Mouse (Mus musculus) midbrain, embryonic 12.5 days (tissue): ENCODE results near the gene Gm20388. TPM values are rescaled to one million over a fixed set of nuclear protein-coding genes. Genes with fewer than 3 reads are reported as not detected.

Experiments used
- ATAC-seq: fragments of 200-750 bp; cut with Nextera tagmentation; 2 replicates; pipeline ENCODE4 v1.8.0; 2017; ENCODE audit warnings: low read depth, moderate TSS enrichment, moderate library complexity; ENCODE audit not compliant: low FRiP score
- H3K27ac ChIP-seq: fragments of 300-500 bp; sonication (generic); replicated peaks from 2 replicates; pipeline ENCODE4 v1.5.1; 2016; ENCODE audit warnings: mild to moderate bottlenecking
- H3K27me3 ChIP-seq: fragments of 300-500 bp; sonication (generic); 2 replicates; pipeline ENCODE4 v1.6.1; 2016; ENCODE audit warnings: mild to moderate bottlenecking
- H3K36me3 ChIP-seq: fragments of 300-500 bp; sonication (generic); 2 replicates; pipeline ENCODE4 v1.6.1; 2016
- H3K4me1 ChIP-seq: fragments of 300-500 bp; sonication (generic); 2 replicates; pipeline ENCODE4 v1.6.1; 2016
- H3K4me2 ChIP-seq: fragments of 300-500 bp; sonication (generic); replicated peaks from 2 replicates; pipeline ENCODE4 v1.6.1; 2016; ENCODE audit warnings: mild to moderate bottlenecking, moderate library complexity
- H3K4me3 ChIP-seq: fragments of 300-500 bp; sonication (generic); 2 replicates; pipeline ENCODE4 v1.5.1; 2016; ENCODE audit warnings: mild to moderate bottlenecking
- H3K9ac ChIP-seq: fragments of 300-500 bp; sonication (generic); replicated peaks from 2 replicates; pipeline ENCODE4 v1.6.1; 2016; ENCODE audit warnings: mild to moderate bottlenecking, moderate library complexity
- H3K9me3 ChIP-seq: fragments of 300-500 bp; sonication (generic); 2 replicates; pipeline ENCODE4 v1.6.1; 2016; ENCODE audit warnings: mild to moderate bottlenecking
- WGBS: fragments of 180-500 bp; shearing (Covaris S2); methylation state at CpG from one replicate; pipeline ENCODE4 v1.1.7; 2016; 5-methylcytosine and 5-hydroxymethylcytosine counted together
- polyA plus RNA-seq: library from polyadenylated mRNA; unstranded; fragments of >200 nt; fragmentation: Nextera tagmentation; extraction: Ambion mirVana; gene quantifications from 2 replicates; pipeline ENCODE4 v1.2.1, GENCODE M21; 2016

Gm20388 gene
- polyA plus RNA-seq, 1 experiment from 2014 or later, result not detected

- Histone ChIP-seq H3K9me3 (no peaks in the 10 kb centered on the region), H3K9ac (no peak overlapping the region; the same call in 1 of the 2 replicates), H3K36me3 (no peaks in the 10 kb centered on the region), H3K4me3 (no peak overlapping the region), H3K27ac (no peak overlapping the region), H3K27me3 (no peaks in the 10 kb centered on the region), H3K4me2 (no peak overlapping the region), H3K4me1 (no peaks in the 10 kb centered on the region)
- no peak for ATAC-seq
- WGBS, result 79% methylated on average over 9 of the region's 12 CpGs
These were observed 1951.3 kb downstream of the Gm20388 start for GRCm38 (mm10) chr8:121861806-121862548.

GRCm38 (mm10) chr8:121865356-121865755, 1954.7 kb downstream of the Gm20388 start:
- no peaks in the 10 kb centered on the region for H3K9me3 ChIP-seq
- H3K4me3 ChIP-seq, result no peak overlapping the region
- no peak for ATAC-seq
- no peak overlapping the region for H3K9ac ChIP-seq
- H3K27ac ChIP-seq, result no peak overlapping the region
- H3K27me3 ChIP-seq, result 0 out of 2 replicates have a peak, but pooled peaks cover 2% of the 10 kb centered on the region
- H3K4me1 ChIP-seq, result no peaks in the 10 kb centered on the region
- H3K4me2 ChIP-seq, result no peak overlapping the region
- no peaks in the 10 kb centered on the region for H3K36me3 ChIP-seq
- 80% methylated on average over 8 of the region's 8 CpGs for WGBS

DNA sequence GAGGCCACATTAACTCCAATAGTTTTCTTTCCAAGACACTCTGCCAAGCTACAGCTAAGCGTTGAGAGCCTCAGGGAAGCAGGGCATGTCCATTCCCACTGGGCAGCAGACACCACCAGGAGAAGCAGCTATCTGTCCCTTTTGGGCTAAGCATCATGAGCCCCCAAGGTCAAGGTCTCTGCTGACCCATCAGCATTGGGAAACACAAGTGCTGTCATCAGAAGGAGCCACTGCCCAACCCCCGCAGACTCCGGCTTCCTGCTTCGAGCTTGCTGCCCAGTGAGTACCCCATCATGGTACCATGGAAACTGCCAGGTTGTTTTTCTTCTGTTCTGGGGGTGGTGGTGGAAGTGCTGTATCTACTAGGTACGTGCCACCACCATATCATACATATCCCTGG, 1957.6 kb downstream of the Gm20388 start:
- H3K27me3 ChIP-seq, result peaks cover 16% of the 10 kb centered on the region; the same call in 1 of the 2 replicates
- ATAC-seq, result no peak
- H3K4me2 ChIP-seq, result no peak overlapping the region
- H3K36me3 ChIP-seq, result no peaks in the 10 kb centered on the region
- H3K4me1 ChIP-seq, result peaks cover 10% of the 10 kb centered on the region; the same call in 1 of the 2 replicates
- 89% methylated on average over 5 of the region's 5 CpGs for WGBS
- H3K4me3 ChIP-seq, result no peak overlapping the region
- no peaks in the 10 kb centered on the region for H3K9me3 ChIP-seq
- no peak overlapping the region for H3K9ac ChIP-seq
- no peak overlapping the region for H3K27ac ChIP-seq

DNA sequence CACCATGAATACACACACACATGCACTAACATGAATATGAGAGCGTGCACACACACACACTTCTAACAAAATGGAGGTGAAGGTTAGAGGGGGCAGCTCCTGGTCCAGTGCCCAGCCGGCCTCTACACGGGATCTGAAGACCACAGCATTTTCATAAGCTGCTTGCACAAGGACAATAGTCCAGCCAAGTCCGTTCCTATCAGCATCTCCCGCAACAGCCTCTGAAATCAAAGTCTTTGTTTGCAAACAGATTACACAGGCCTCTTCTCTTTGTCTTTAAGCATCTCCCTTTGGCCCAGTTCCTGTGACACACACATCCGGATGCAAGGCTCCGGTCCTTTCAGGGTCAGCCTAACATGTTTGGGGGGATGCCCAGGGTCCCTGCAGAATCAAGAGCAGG, 1958.3 kb downstream of the Gm20388 start:
- Histone ChIP-seq H3K9ac (no peak overlapping the region), H3K4me3 (no peak overlapping the region), H3K4me2 (no peak overlapping the region), H3K4me1 (peaks cover 10% of the 10 kb centered on the region; the same call in 1 of the 2 replicates), H3K36me3 (no peaks in the 10 kb centered on the region), H3K9me3 (no peaks in the 10 kb centered on the region), H3K27ac (no peak overlapping the region), H3K27me3 (peaks cover 16% of the 10 kb centered on the region; the same call in 1 of the 2 replicates)
- ATAC-seq, result no peak
- WGBS, result 74% methylated on average over 7 of the region's 7 CpGs

GRCm38 (mm10) chr8:121870190-121870589, 1959.5 kb downstream of the Gm20388 start:
- ATAC-seq, result no peak
- Histone ChIP-seq H3K9me3 (no peaks in the 10 kb centered on the region), H3K4me3 (no peak overlapping the region), H3K4me2 (no peak overlapping the region), H3K27ac (no peak overlapping the region), H3K27me3 (peaks cover 16% of the 10 kb centered on the region; the same call in 1 of the 2 replicates), H3K4me1 (peaks cover 10% of the 10 kb centered on the region; the same call in 1 of the 2 replicates), H3K36me3 (no peaks in the 10 kb centered on the region), H3K9ac (no peak overlapping the region)
- WGBS, result 96% methylated on average over 2 of the region's 2 CpGs

DNA sequence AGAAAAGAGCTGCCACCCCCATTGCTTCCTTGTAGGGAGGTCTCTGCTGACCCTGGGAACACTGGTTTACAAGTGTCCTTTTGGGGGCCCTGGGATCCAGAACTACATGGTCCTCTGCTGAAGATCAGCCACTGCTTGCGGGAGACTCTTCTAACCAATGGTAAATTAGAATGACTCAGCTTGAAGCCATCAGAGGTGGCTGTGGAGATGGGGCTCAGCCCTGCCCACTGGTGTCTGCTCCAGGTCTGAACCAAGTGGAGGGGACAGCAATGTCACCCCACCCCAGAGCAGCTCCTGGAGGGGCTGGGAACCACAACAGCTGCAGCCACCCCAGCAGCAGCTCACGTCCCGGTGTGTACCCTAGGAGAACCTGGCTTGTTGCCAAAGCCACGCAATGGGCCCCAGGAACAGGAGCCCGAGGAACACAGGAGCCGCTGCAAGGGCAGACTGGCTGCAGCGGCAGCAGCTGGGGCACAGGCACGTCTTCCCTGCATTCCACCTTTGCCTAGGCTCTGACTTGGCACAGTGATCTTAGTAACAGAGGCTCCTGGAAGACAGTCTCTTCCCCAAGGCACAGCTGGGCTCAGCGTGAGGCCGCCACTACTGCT, 1961.3 kb downstream of the Gm20388 start:
- no peaks in the 10 kb centered on the region for H3K36me3 ChIP-seq
- no peak overlapping the region for H3K9ac ChIP-seq
- WGBS, result 44% methylated on average over 10 of the region's 10 CpGs
- no peak overlapping the region for H3K4me3 ChIP-seq
- H3K9me3 ChIP-seq, result no peaks in the 10 kb centered on the region
- peaks cover 16% of the 10 kb centered on the region; the same call in 1 of the 2 replicates for H3K27me3 ChIP-seq
- no peak overlapping the region for H3K4me2 ChIP-seq
- peaks cover 10% of the 10 kb centered on the region; the same call in 1 of the 2 replicates for H3K4me1 ChIP-seq
- no peak overlapping the region for H3K27ac ChIP-seq
- no peak for ATAC-seq

- no peak overlapping the region for H3K4me3 ChIP-seq
- no peak overlapping the region for H3K4me2 ChIP-seq
- peaks cover 16% of the 10 kb centered on the region; the same call in 1 of the 2 replicates for H3K27me3 ChIP-seq
- H3K9ac ChIP-seq, result no peak overlapping the region
- H3K36me3 ChIP-seq, result no peaks in the 10 kb centered on the region
- no peaks in the 10 kb centered on the region for H3K9me3 ChIP-seq
- H3K27ac ChIP-seq, result no peak overlapping the region
- 68% methylated on average over 9 of the region's 9 CpGs for WGBS
- ATAC-seq, result no peak
- H3K4me1 ChIP-seq, result peaks cover 10% of the 10 kb centered on the region; the same call in 1 of the 2 replicates
These were observed 1963.4 kb downstream of the Gm20388 start for GRCm38 (mm10) chr8:121874031-121874430.

- Histone ChIP-seq H3K9ac (no peak overlapping the region), H3K4me2 (no peak overlapping the region), H3K4me3 (no peak overlapping the region), H3K4me1 (peaks cover 13% of the 10 kb centered on the region), H3K36me3 (no peaks in the 10 kb centered on the region), H3K27ac (no peak overlapping the region), H3K9me3 (no peaks in the 10 kb centered on the region), H3K27me3 (peaks cover 14% of the 10 kb centered on the region; the same call in 1 of the 2 replicates)
- WGBS, result 92% methylated on average over 3 of the region's 3 CpGs
- ATAC-seq, result no peak
These were observed 1964.4 kb downstream of the Gm20388 start for GRCm38 (mm10) chr8:121875045-121875444.

- no peaks in the 10 kb centered on the region for H3K36me3 ChIP-seq
- 92% methylated on average over 9 of the region's 9 CpGs for WGBS
These were observed 1964.9 kb downstream of the Gm20388 start for GRCm38 (mm10) chr8:121875517-121875916.

DNA sequence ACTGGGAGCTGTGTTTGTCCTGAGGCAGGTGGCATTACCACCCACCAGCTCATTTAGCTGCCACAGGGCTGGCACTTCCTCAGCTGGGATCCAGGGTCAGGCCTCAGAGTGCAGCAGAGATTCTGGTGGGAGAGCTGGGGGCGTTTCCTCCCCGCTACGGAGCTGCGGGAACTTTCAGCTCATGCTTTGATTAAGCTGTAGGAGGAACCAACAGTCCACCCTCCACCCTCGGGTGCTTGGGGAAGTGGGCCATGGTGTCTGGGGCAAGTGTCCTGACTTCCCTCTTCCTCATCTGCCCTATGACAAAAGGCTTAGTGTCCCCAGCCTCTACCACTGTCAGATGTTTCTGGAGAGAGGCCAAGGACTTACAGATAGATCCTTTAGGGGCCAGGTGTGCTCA, 1966.6 kb downstream of the Gm20388 start:
- no peak overlapping the region for H3K4me2 ChIP-seq
- WGBS, result 82% methylated on average over 5 of the region's 5 CpGs
- peaks cover 8% of the 10 kb centered on the region for H3K4me1 ChIP-seq
- no peak overlapping the region for H3K9ac ChIP-seq
- ATAC-seq, result no peak
- H3K9me3 ChIP-seq, result no peaks in the 10 kb centered on the region
- H3K36me3 ChIP-seq, result 0 out of 2 replicates have a peak, but pooled peaks cover 7% of the 10 kb centered on the region
- H3K4me3 ChIP-seq, result no peak overlapping the region
- H3K27me3 ChIP-seq, result 0 out of 2 replicates have a peak, but pooled peaks cover 1% of the 10 kb centered on the region
- H3K27ac ChIP-seq, result no peak overlapping the region

More at GRCm38 (mm10) chr8:121875517-121875916, 1964.9 kb downstream of the Gm20388 start:
- Histone ChIP-seq H3K4me2 (no peak overlapping the region), H3K9ac (no peak overlapping the region), H3K27ac (no peak overlapping the region), H3K4me1 (peaks cover 13% of the 10 kb centered on the region), H3K4me3 (no peak overlapping the region), H3K27me3 (peaks cover 14% of the 10 kb centered on the region; the same call in 1 of the 2 replicates), H3K9me3 (no peaks in the 10 kb centered on the region)
- ATAC-seq, result no peak

DNA sequence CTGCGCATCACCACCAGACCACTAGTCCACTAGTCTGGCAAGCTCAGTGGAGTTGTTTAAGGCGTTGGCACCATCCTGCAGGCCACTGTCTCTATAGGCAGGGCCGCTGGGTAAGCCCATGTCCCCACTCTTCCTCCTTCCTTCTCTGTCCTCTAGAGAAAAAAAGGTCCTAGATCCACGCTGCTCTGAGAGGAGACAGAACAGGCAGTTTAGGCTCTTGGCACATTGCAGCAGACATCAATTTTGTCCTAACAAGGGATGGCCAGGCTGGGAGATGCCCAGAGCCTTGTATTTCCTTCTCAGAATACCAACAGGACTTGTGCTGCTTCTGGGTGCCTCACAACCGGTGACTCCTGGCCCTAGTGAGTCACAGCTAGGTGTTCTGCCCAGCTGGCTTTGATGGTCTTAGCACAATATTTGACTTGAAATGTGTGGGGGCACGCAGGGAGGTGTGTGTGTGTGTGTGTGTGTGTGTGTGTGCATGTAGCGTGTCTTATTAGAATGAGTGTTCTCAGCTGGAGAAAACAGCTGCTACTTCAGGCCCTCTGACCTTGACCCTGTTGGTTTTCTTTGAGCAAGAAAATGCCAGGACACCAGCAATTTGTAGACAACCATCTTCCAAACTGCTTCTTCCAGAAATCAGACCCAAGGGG, 1967.3 kb downstream of the Gm20388 start:
- WGBS, result 86% methylated on average over 7 of the region's 7 CpGs

DNA sequence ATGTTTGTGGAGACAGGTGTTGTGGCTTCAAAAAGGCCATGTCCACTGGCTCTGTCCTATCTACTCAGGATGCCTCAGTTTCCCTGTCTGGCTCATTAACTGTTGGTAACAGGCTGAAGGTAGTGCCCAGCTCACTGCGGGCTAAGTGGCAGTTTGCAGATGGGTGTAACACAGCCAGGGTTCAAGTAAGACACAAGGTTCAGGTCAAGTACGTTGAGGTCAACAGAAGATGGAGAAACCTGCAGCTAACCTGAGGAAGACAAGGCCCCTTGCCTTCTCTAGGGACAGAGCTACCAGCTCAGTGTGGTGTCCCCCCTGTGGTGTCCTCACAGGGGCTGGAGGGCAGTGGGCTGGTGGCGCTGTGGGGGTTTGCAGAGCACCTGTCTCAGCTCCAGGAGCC, 1969.1 kb downstream of the Gm20388 start:
- no peak overlapping the region for H3K4me2 ChIP-seq
- H3K36me3 ChIP-seq, result peaks cover 30% of the 10 kb centered on the region
- H3K27me3 ChIP-seq, result no peaks in the 10 kb centered on the region
- H3K4me3 ChIP-seq, result no peak overlapping the region
- no peak overlapping the region for H3K27ac ChIP-seq
- H3K4me1 ChIP-seq, result peaks cover 3% of the 10 kb centered on the region; the same call in 1 of the 2 replicates
- WGBS, result 83% methylated on average over 3 of the region's 3 CpGs
- H3K9ac ChIP-seq, result no peak overlapping the region
- no peaks in the 10 kb centered on the region for H3K9me3 ChIP-seq
- no peak for ATAC-seq

More for the DNA sequence above, 1967.3 kb downstream of the Gm20388 start:
- no peak overlapping the region for H3K4me3 ChIP-seq
- ATAC-seq, result no peak
- no peaks in the 10 kb centered on the region for H3K9me3 ChIP-seq
- no peak overlapping the region for H3K9ac ChIP-seq
- H3K4me2 ChIP-seq, result no peak overlapping the region
- H3K27me3 ChIP-seq, result no peaks in the 10 kb centered on the region
- H3K36me3 ChIP-seq, result 0 out of 2 replicates have a peak, but pooled peaks cover 14% of the 10 kb centered on the region
- H3K27ac ChIP-seq, result no peak overlapping the region
- H3K4me1 ChIP-seq, result peaks cover 3% of the 10 kb centered on the region; the same call in 1 of the 2 replicates
